Mouse (Mus musculus) ovary, adult 18-20 months (tissue): ENCODE measurements around the gene Arg2.

Experiments used
- DNase-seq: peaks from one replicate; pipeline ENCODE4 v3.0.0; 2022; ENCODE audit warnings: low spot score, mixed read lengths

Arg2 gene

GRCm38 (mm10) chr12:79130299-79131177, at the start of gene Arg2:
Gene Arg2 (plus strand): TSS chr12:79130777.
- DNase-seq, result peak; percentile 48

DNA sequence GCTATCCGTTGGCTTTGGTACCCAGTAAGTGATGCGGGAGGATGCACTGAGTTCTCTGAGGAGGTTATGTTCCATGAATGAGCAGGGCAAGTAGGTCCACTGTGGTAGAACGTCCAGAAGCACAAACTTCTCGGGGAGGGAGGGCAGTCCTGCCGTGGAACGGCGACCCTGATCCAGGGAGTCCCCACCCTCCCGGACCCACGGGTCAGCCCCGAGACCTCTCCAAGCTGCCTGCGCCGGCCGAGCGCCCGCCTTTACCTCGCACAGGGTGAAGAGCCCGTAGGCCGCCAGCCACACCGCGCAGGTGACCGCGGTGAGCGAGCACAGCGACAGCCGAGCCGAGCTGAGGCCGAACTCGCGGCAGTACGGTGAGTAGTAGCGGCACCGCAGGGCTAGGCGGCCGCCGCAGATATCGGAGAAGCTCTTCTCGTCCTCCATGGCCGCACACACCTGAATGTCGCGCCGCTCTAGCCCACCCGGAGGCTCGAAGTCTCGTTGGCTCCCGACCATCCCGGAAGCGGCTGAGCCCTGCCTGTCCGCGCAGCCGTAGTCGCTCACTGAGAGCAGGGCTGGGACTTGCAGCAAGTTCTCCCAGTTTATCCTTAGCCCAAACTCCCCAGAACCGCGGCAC, 41.3 kb upstream of the Arg2 start, which contains the start of gene Pigh:
TSS of gene Pigh (minus strand) at position 470 of the 631 bp plus-strand sequence.
- DNase-seq, result peak; percentile 79

DNA sequence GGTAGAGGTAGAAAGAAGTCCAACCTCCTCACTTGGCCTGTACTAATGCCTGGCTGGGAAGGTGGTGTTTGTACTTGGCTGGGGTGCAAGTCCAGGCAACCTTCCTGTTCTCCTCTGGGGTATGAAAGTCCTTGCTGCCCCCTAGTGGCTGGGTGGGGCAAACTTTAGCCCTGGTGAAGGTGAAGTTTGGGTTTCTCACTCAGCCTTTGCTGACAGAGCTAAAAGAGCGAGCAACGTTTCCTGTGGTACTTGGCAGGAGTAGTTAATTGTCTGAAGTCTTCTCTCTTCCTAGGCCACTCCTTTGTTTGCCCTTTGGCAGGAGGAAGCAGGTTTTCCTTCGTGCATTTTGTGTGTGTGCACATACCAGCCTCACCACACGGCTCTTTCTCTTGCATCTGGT, 38.0 kb upstream of the Arg2 start:
- DNase-seq, result peak; percentile 21

- DNase-seq, result no peak
Observed at GRCm38 (mm10) chr12:79097106-79097752, 33.3 kb upstream of the Arg2 start.

DNA sequence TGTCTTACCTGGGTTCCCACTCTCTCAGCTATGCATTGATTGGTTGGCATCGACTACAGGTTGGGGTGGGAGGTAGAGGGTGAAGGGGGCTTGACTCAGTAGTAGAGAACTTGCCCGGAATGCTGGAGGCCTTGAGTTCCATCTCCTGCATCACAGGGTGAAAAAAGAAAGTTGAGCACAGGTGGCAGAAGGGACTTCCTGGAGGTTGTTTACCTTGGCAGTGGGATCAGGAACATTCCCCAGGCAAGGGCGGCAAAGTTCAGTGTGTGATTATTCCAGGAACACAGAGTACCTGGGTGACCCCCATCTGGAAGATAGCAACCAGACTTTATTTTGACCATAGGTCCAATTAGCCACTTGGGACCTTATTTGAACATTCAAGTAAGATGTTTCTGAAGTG, 26.8 kb upstream of the Arg2 start:
- DNase-seq, result peak; percentile 19

DNA sequence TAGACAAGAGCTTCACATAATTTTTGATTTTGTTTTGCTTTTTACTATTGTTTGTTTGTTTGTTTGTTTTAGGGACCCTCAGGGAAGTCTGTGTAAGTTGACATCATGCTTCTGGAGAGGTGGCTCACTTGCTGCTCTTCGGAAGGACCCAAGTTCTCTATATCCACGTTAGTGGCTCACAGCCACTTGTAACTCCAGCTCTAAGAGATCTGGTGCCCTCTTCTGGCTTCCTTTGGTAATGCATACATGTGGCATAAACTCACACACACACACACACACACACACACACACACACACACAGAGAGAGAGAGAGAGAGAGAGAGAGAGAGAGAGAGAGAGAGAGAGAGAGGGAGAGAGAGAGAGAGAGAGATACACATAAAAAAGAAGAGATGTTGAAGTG, 26.0 kb upstream of the Arg2 start:
- no peak for DNase-seq

DNA sequence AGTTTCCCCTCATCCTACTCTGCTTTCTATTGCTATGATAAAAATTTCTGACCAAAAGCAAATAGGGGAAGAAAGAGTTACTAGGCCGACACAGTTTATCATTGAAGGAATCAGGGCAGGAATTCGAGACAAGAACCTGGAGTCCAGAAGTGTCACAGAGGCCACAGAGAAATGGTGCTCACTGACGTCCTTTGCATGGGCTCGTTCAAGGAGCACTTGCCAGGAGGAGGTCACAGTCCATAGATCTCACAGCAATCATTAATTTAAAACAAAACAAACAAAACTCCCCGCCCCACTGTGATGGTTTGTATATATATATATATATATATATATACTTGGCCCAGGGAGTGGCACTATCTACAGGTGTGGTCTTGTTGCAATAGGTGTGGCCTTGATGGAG, 25.3 kb upstream of the Arg2 start:
- no peak for DNase-seq

GRCm38 (mm10) chr12:79118991-79119390, 11.6 kb upstream of the Arg2 start:
- DNase-seq, result no peak

DNA sequence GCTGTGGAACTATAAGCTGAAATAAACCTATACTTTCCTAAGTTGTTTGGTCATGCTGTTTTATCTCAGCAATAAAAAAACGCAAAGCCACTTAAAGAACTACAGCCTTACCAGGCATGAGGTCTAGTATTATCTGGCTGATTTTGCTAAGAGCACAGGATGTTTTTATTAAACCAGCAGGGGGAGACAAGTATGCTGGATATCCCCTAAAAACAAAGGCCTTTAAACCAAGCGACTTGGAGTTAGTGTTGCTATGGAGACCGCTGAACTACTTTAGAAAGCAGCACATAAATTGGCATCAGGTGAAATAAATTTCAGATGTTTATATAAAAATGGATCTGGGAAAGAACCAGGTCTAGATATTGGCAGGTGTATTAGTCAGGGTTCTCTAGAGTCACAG, 7.8 kb upstream of the Arg2 start:
- no peak for DNase-seq

- DNase-seq, result no peak
Observed at GRCm38 (mm10) chr12:79131178-79131675, 650 bp downstream of the Arg2 start.

- DNase-seq, result no peak
Observed at GRCm38 (mm10) chr12:79131706-79132460, 1.3 kb downstream of the Arg2 start.

- no peak for DNase-seq
Observed at GRCm38 (mm10) chr12:79134676-79135075, 4.1 kb downstream of the Arg2 start.

- DNase-seq, result no peak
Observed at GRCm38 (mm10) chr12:79135105-79135504, 4.5 kb downstream of the Arg2 start.

- DNase-seq, result no peak
Observed at GRCm38 (mm10) chr12:79136949-79137348, 6.4 kb downstream of the Arg2 start.

- no peak for DNase-seq
Observed at GRCm38 (mm10) chr12:79138999-79139398, 8.4 kb downstream of the Arg2 start.

DNA sequence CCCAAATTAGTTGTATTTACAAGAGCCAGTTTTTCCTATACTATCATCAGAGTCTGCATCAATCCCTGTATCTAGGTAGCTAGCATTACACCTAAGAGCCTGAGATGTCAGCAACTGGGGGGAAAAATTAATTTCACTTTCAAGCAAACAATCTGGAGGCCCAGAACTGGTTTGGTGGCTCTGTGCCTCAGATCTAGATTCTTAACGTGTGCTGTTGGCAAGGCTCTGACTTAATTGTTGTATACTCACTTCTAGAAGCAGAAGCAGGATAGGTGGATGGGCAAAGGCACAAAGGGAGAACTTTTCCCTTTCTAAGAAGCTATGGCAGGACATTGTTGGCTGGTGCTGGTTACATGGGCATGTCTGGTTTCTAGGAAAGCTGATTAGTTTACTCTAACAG, 8.8 kb downstream of the Arg2 start:
- no peak for DNase-seq

- DNase-seq, result no peak
Observed at GRCm38 (mm10) chr12:79140811-79141210, 10.2 kb downstream of the Arg2 start.

DNA sequence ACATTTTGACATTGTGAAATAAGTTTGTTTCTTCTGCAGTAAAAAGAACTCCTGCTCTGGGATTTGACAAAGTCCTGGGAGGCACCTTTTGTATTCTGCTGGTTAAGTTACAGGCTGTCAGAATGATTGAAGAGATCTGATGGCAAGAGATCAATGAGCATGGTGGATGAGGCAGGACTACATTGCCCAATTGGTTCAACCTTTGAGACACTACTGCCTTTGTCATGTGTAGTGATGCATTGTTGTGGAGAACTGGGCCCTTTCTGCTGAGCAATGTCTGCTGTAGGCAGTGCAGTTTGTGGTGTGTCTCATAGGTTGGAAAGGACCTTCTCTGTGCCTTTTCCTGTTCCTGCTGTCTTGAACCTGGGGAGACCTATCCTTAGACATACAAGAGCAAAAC, 10.8 kb downstream of the Arg2 start:
- no peak for DNase-seq

GRCm38 (mm10) chr12:79149653-79150052, 19.1 kb downstream of the Arg2 start:
- no peak for DNase-seq

GRCm38 (mm10) chr12:79162876-79163275, 32.3 kb downstream of the Arg2 start:
- DNase-seq, result no peak

GRCm38 (mm10) chr12:79169173-79169572, 38.6 kb downstream of the Arg2 start:
- no peak for DNase-seq

DNA sequence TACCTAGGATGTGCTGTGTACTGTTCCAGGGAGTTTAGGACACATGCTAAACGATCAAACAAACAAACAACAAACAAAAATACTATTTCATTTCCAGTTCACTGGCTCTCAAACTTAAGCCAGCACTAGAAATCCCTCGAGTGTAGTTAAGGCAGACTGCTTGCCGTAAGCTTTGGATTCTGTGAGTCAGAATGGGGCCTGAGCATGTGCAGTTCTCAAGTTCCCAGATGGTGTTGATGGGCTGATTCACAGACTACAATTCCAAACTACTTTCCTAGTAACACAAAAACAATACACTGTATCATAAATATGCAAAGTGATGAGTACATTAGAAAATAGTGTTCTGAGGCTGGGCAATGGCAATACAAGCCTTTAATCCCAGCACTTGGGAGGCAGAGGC, 39.8 kb downstream of the Arg2 start:
- no peak for DNase-seq
